Mouse (Mus musculus): ENCODE data around the gene Tmem164. TPM values are rescaled to one million over a fixed set of nuclear protein-coding genes. Genes with fewer than 3 reads are reported as not detected.

Gene Tmem164
- polyA plus RNA-seq, 1 experiment from 2014 or later: 44.7 TPM

DNA sequence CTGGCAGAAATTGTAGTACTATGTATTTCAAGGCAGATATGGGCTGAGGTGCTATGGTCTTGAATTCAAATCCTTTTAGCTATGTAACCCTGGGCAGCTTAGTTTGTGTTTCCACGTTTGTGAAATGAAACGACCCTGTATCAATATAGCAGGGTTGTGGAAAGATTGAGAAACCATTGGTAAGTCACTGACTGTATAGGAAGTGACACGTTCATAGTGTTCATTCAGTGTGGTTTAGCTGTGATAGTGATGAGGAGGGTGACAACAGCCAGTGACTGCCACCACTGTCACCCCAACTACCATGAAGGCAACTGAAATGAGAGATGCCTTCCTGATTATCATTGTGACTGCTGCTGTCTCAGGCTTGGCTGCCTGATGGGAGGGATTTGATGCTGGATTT, 13.7 kb downstream of the Tmem164 start:
- no peak overlapping the region for H3K9ac ChIP-seq
- H3K4me3 ChIP-seq (replicated peaks): no peak overlapping the region
- H3K4me1 ChIP-seq (replicated peaks): no peaks in the 10 kb centered on the region
- H3K27ac ChIP-seq: no peak overlapping the region
- H3K4me2 ChIP-seq (replicated peaks): no peak overlapping the region
- no peak for ATAC-seq
- no peaks in the 10 kb centered on the region for H3K36me3 ChIP-seq
- whole genome bisulfite sequencing: 82% methylated on average over 3 of the region's 3 CpGs
- H3K27me3 ChIP-seq (replicated peaks): no peaks in the 10 kb centered on the region
- no peaks in the 10 kb centered on the region for H3K9me3 ChIP-seq

DNA sequence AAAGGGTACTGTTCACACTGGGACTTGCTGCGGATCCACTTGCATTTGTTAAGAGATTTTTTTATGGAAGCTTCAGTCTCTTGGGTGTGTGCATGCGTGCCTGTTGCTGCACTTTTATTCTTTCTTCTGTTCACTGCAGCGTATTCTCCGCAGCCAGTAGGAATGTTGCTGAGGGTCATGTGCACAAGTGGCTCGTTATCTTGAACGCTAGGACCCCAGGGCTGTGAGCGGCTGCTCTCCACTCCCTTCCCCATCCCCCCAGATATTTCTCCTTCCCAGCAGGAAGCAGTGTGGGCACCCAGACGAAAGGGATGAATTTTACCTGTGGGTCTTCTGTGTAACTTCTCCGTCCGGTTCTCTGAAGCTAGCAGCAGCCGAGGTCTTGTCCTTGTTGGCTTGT, 15.6 kb downstream of the Tmem164 start:
- no peak overlapping the region for H3K4me2 ChIP-seq (replicated peaks)
- H3K27ac ChIP-seq: no peak overlapping the region
- no peaks in the 10 kb centered on the region for H3K9me3 ChIP-seq
- 72% methylated on average over 11 of the region's 11 CpGs for WGBS
- no peaks in the 10 kb centered on the region for H3K27me3 ChIP-seq (replicated peaks)
- H3K9ac ChIP-seq: no peak overlapping the region
- no peak overlapping the region for H3K4me3 ChIP-seq (replicated peaks)
- no peaks in the 10 kb centered on the region; the same call in 1 of the 2 replicates for H3K4me1 ChIP-seq (replicated peaks)
- H3K36me3 ChIP-seq: no peaks in the 10 kb centered on the region
- ATAC-seq: no peak

DNA sequence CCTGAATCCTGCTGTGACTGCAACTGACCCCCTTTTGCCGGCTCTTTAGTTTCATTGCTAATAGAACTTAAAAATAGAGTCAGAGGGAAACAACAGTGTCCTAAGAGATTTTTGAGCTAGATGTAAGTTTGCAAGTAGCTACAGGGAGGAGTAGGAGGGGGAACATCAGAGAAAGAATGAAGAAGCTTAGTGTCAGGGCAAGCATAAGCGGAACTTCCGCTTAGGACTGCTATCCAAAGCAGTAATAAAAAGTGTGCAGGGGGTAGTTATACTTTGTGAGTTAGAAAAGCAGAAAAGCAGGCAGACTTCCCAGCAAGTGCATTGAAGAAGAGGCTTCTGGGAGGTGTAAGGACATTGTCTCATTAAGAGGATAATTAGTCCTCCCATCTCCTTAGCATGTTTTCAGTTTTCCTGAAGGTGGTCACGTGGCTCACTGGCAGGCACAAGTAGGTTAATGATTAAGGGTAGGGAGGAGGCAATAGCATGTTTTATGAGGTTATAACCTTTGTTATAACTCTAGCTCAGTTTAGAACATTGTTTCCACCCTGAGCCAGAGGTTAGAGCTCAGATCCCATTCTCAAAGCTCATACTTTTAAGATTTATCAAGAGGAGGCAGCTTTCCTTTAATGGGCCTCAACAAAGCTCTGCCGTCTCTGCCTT, 16.5 kb downstream of the Tmem164 start:
- Histone ChIP-seq H3K4me1 (replicated peaks) (no peaks in the 10 kb centered on the region; the same call in 1 of the 2 replicates), H3K9me3 (no peaks in the 10 kb centered on the region), H3K4me3 (replicated peaks) (no peak overlapping the region), H3K27me3 (replicated peaks) (no peaks in the 10 kb centered on the region), H3K27ac (peak overlapping the region; percentile 51; the same call in 1 of the 2 replicates), H3K9ac (no peak overlapping the region), H3K36me3 (no peaks in the 10 kb centered on the region), H3K4me2 (replicated peaks) (peak overlapping the region; percentile 33)
- WGBS: 65% methylated on average over 5 of the region's 5 CpGs
- peak; percentile 86 for ATAC-seq

DNA sequence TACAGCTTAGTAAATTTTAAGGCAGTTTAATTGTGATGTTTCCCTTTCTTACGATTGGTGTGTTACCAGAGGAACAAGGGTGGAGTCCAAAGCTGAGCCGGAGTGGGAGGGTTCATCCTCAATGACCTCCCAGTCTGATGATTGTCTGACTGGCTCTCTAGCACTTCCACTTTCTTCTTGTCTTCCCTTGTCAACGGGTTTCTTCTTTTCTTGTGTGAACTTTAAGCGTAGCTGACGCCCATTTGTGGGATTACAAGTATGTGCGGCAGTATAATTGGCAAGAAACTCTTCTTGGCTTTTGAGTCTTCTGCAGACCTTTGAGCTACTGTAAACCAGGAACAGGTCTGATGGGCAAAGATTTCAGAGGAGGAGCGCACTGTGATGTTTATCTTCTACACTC, 17.0 kb downstream of the Tmem164 start:
- peak overlapping the region; percentile 51; the same call in 1 of the 2 replicates for H3K27ac ChIP-seq
- H3K9me3 ChIP-seq: no peaks in the 10 kb centered on the region
- no peak overlapping the region for H3K9ac ChIP-seq
- H3K36me3 ChIP-seq: no peaks in the 10 kb centered on the region
- peak overlapping the region; percentile 33 for H3K4me2 ChIP-seq (replicated peaks)
- peak; percentile 74 for ATAC-seq
- H3K4me3 ChIP-seq (replicated peaks): no peak overlapping the region
- WGBS: 64% methylated on average over 7 of the region's 7 CpGs
- no peaks in the 10 kb centered on the region for H3K27me3 ChIP-seq (replicated peaks)
- no peaks in the 10 kb centered on the region; the same call in 1 of the 2 replicates for H3K4me1 ChIP-seq (replicated peaks)

DNA sequence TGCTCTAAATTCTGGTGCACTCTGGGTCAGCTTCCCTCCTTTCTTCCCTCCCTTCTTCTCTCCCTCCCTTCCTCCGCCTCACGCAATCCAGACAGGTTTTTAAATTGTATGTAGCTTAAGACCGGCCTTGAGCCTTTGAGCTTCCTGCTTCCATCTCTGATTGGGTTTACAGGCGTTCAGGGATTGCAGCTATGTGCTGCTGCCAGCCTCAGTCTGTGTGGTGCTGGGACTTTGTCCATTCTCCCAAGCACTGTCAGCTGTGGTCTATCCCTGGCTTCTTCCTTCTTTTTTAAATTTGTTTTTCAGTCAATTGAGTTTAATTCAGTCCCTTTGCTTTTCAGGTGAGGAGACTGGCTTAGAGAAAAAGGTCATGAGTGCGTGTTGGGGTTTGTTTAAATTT, 20.9 kb downstream of the Tmem164 start:
- Histone ChIP-seq H3K9me3 (no peaks in the 10 kb centered on the region), H3K27ac (0 out of 2 replicates have a peak overlapping the region, but pooled peaks have one; percentile 32), H3K9ac (no peak overlapping the region), H3K27me3 (replicated peaks) (no peaks in the 10 kb centered on the region), H3K4me2 (replicated peaks) (no peak overlapping the region), H3K36me3 (no peaks in the 10 kb centered on the region), H3K4me3 (replicated peaks) (no peak overlapping the region), H3K4me1 (replicated peaks) (no peaks in the 10 kb centered on the region; the same call in 1 of the 2 replicates)
- peak; percentile 36; the same call in 1 of the 2 replicates for ATAC-seq
- WGBS: 49% methylated on average over 5 of the region's 5 CpGs

DNA sequence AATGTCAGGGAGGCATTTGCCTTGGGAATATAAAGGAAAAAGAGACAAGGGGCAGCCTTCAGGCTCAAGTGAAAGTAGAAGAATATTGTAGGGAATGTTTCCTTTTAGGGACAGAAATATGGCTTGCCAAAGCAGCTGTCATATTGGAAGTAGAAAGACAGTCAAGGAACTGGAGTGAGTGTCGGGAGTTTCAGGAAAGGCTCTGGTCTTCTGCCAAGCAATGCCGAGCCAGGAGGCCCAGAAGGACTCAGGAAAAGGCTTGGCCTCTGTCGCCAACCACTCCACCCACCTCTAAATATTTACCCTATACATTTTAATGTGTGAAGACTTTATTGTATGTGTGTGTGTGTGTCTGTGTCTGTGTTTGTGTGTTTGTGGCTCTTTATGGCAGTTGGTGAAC, 21.4 kb downstream of the Tmem164 start:
- H3K4me3 ChIP-seq (replicated peaks): no peak overlapping the region
- no peak for ATAC-seq
- no peak overlapping the region for H3K9ac ChIP-seq
- H3K9me3 ChIP-seq: no peaks in the 10 kb centered on the region
- 33% methylated on average over 3 of the region's 3 CpGs for WGBS
- no peaks in the 10 kb centered on the region for H3K27me3 ChIP-seq (replicated peaks)
- H3K4me1 ChIP-seq (replicated peaks): no peaks in the 10 kb centered on the region; the same call in 1 of the 2 replicates
- no peak overlapping the region for H3K4me2 ChIP-seq (replicated peaks)
- 0 out of 2 replicates have a peak overlapping the region, but pooled peaks have one; percentile 9 for H3K27ac ChIP-seq
- no peaks in the 10 kb centered on the region for H3K36me3 ChIP-seq

DNA sequence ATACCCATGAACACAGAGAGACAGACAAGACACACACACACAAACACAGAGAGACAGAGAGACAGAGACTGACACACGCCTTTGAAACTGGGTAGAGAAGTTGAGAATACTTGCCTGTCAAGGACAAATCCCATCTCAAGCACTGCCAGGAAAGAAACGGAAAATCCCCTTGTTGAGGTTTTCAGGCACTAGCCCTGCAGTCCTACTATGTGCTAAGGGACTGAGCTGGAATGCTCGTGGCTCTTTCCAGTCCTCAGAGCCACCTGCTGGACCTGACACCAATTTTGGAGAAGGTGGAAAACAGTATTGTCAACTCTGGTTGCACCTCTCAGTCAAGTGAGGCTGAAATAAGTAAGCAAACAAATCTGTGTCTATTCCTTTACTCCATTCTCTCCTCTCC, 22.7 kb downstream of the Tmem164 start:
- no peak for ATAC-seq
- no peak overlapping the region for H3K4me2 ChIP-seq (replicated peaks)
- 75% methylated on average over 3 of the region's 3 CpGs for WGBS

DNA sequence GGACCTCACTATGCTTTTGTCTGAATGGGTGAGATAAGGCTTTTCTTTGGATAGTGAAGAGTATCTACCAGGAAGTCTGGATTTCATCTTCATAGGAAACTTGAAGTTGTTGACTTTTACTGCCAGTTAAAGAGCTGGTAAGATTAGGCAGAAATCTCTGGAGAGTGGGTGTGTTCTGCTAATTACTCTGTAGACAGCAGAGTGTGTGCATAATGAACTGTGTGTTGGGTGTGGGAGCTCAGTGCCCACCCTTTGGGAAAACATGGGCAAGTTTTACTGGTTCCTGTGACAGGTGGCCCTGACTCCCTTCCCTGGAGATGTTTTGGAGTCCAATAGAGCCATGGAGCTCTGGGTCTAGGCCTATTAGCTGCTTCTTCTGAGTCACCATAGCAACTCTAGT, 27.1 kb downstream of the Tmem164 start:
- peak; percentile 77 for ATAC-seq
- Histone ChIP-seq H3K36me3 (no peaks in the 10 kb centered on the region), H3K9me3 (no peaks in the 10 kb centered on the region), H3K4me1 (replicated peaks) (0 out of 2 replicates have a peak, but pooled peaks cover 2% of the 10 kb centered on the region), H3K4me2 (replicated peaks) (no peak overlapping the region), H3K27me3 (replicated peaks) (no peaks in the 10 kb centered on the region), H3K9ac (no peak overlapping the region), H3K4me3 (replicated peaks) (no peak overlapping the region), H3K27ac (no peak overlapping the region)

More for the DNA sequence above, 22.7 kb downstream of the Tmem164 start:
- Histone ChIP-seq H3K9me3 (no peaks in the 10 kb centered on the region), H3K27ac (no peak overlapping the region), H3K4me3 (replicated peaks) (no peak overlapping the region), H3K27me3 (replicated peaks) (no peaks in the 10 kb centered on the region), H3K9ac (no peak overlapping the region), H3K4me1 (replicated peaks) (peaks cover 2% of the 10 kb centered on the region; the same call in 1 of the 2 replicates), H3K36me3 (no peaks in the 10 kb centered on the region)

DNA sequence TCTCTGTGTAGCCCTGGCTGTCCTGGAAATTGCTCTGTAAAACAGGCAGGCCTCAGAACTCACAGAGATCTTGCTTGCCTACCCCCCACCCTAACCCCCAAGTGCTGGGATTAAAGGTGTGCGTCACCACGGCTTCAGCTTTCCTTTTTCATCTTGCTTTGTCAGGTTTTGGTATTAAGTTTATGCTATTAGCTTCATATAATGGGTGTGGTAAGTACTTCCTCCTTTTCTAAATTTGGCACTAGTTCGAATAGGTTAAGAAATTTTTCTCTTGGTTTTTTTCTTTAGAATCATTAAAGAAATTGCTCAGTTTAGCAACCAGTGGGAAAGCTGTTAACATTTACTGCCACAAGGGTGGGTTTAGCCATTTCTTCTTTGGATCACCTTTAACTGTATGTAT, 34.8 kb downstream of the Tmem164 start:
- Histone ChIP-seq H3K4me1 (replicated peaks) (no peaks in the 10 kb centered on the region), H3K9ac (no peak overlapping the region), H3K27me3 (replicated peaks) (no peaks in the 10 kb centered on the region), H3K27ac (no peak overlapping the region), H3K4me2 (replicated peaks) (no peak overlapping the region), H3K9me3 (no peaks in the 10 kb centered on the region), H3K36me3 (no peaks in the 10 kb centered on the region), H3K4me3 (replicated peaks) (no peak overlapping the region)
- ATAC-seq: no peak
- 78% methylated on average over 3 of the region's 3 CpGs for WGBS

DNA sequence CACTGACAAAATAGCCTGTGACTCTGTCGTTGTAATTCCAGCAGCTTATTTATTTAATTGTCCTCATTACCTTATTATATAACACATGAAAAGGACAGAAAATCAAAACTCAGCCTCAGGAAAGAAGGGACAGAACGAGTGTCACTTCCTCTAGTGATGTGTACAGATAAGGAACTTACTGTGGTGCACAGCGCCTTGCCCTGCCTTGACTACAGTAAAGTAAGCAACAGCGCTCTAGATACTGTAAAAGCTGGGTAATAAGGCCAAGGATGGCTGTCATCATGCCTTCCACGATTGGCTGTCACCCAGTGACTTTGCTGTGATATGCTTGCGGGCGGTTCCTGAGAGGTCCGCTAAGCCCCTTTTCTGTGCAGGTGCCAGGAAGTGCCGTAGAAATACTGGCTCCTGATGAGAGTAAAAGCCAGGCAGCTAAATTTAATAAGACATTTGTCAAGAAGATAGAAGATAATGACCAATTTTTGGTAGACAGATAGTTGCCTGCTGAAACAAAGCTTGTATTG, 36.8 kb downstream of the Tmem164 start:
- WGBS: 78% methylated on average over 9 of the region's 9 CpGs
- H3K36me3 ChIP-seq: no peaks in the 10 kb centered on the region
- no peak overlapping the region for H3K27ac ChIP-seq
- H3K9ac ChIP-seq: no peak overlapping the region
- no peak for ATAC-seq
- H3K27me3 ChIP-seq (replicated peaks): no peaks in the 10 kb centered on the region
- no peaks in the 10 kb centered on the region for H3K9me3 ChIP-seq
- no peaks in the 10 kb centered on the region for H3K4me1 ChIP-seq (replicated peaks)
- no peak overlapping the region for H3K4me3 ChIP-seq (replicated peaks)
- H3K4me2 ChIP-seq (replicated peaks): no peak overlapping the region

DNA sequence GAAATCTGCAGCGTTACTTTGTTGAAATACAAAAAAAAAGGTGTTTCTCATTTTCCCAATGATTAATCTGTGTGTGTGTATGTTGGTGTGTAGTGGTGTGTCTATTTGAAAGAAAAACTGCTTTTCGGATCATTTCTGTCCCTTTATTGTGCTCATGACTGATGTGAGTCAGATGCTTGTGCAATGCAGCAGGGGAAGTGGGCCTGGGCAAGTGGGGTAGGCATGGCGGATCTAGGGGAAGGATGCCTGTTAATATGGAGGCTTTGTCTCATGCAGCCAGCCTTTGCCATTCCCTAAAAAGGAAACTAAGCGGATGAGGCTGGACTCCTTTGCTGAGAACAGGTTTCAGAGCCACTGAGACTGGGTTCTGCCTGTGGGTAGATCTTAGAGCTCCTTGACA, 37.6 kb downstream of the Tmem164 start:
- 86% methylated on average over 4 of the region's 4 CpGs for WGBS
- no peak overlapping the region for H3K4me3 ChIP-seq (replicated peaks)
- H3K27me3 ChIP-seq (replicated peaks): no peaks in the 10 kb centered on the region
- H3K4me1 ChIP-seq (replicated peaks): no peaks in the 10 kb centered on the region
- no peak overlapping the region for H3K4me2 ChIP-seq (replicated peaks)
- no peak overlapping the region for H3K9ac ChIP-seq
- H3K36me3 ChIP-seq: no peaks in the 10 kb centered on the region
- ATAC-seq: no peak
- no peak overlapping the region for H3K27ac ChIP-seq
- no peaks in the 10 kb centered on the region for H3K9me3 ChIP-seq

DNA sequence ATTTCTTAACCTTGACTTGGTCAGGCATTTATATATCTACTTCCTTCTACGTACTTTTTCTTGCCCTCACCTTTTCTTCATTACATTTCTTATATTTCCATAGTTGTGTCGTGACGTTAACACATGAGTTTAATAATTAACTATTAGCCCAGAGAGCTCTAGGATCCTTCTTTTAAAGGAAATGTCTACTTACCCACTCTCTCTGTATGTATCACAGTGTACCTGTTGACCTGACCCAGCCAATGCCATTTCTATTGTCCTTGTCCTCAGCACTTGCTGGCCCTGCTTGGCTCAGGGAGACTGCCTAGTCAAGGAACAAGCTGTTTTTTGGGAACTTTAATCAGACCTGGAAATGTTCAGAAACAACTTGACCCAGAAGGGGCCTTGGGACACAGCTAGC, 40.7 kb downstream of the Tmem164 start:
- ATAC-seq: peak; percentile 65
- no peak overlapping the region for H3K4me3 ChIP-seq (replicated peaks)
- H3K9ac ChIP-seq: no peak overlapping the region
- no peaks in the 10 kb centered on the region for H3K36me3 ChIP-seq
- no peaks in the 10 kb centered on the region; the same call in 1 of the 2 replicates for H3K4me1 ChIP-seq (replicated peaks)
- WGBS: 74% methylated on average over 3 of the region's 3 CpGs
- H3K27me3 ChIP-seq (replicated peaks): no peaks in the 10 kb centered on the region
- H3K9me3 ChIP-seq: no peaks in the 10 kb centered on the region
- no peak overlapping the region for H3K4me2 ChIP-seq (replicated peaks)
- H3K27ac ChIP-seq: no peak overlapping the region

DNA sequence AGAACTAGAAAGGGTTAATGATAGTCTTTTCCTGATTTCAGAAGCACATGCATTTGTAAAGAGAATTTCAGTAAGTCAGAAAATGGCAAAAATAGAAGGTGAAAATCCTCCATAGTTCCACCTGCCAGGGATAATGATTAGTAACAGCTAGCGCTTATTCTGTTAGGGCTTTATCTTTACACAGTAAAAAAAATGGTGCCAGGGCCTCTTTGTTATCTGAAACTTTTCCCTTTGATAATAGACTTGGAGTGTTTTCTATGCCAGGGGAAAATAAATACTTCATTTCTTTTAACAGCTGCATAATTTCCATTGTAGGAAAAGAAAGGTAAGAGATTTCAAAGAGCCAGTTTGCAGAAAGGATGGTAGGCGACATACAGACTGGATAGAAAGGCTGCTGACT, 43.0 kb downstream of the Tmem164 start:
- Histone ChIP-seq H3K27ac (no peak overlapping the region), H3K4me1 (replicated peaks) (no peaks in the 10 kb centered on the region; the same call in 1 of the 2 replicates), H3K4me2 (replicated peaks) (no peak overlapping the region), H3K9ac (no peak overlapping the region), H3K9me3 (no peaks in the 10 kb centered on the region), H3K4me3 (replicated peaks) (no peak overlapping the region), H3K36me3 (no peaks in the 10 kb centered on the region), H3K27me3 (replicated peaks) (no peaks in the 10 kb centered on the region)
- WGBS: 73% methylated on average over 2 of the region's 2 CpGs
- no peak for ATAC-seq

Measured in intestine, embryonic 15.5 days (tissue).